Mouse (Mus musculus): Measurements from ENCODE around the gene Hist1h2ah.

Hist1h2ah gene

GRCm38 (mm10) chr13:22008707-22009106 is 26.7 kb downstream of the Hist1h2ah start:
- no peak for DNase-seq (ENCODE audit: low read depth)

- DNase-seq (ENCODE audit: low read depth), result no peak
Observed at GRCm38 (mm10) chr13:22007872-22008271, 27.5 kb downstream of the Hist1h2ah start.

GRCm38 (mm10) chr13:22007121-22007510 is 28.3 kb downstream of the Hist1h2ah start:
- no peak for DNase-seq (ENCODE audit: low read depth)

GRCm38 (mm10) chr13:22006334-22007120 is 28.8 kb downstream of the Hist1h2ah start:
- DNase-seq (ENCODE audit: low read depth), result no peak

DNA sequence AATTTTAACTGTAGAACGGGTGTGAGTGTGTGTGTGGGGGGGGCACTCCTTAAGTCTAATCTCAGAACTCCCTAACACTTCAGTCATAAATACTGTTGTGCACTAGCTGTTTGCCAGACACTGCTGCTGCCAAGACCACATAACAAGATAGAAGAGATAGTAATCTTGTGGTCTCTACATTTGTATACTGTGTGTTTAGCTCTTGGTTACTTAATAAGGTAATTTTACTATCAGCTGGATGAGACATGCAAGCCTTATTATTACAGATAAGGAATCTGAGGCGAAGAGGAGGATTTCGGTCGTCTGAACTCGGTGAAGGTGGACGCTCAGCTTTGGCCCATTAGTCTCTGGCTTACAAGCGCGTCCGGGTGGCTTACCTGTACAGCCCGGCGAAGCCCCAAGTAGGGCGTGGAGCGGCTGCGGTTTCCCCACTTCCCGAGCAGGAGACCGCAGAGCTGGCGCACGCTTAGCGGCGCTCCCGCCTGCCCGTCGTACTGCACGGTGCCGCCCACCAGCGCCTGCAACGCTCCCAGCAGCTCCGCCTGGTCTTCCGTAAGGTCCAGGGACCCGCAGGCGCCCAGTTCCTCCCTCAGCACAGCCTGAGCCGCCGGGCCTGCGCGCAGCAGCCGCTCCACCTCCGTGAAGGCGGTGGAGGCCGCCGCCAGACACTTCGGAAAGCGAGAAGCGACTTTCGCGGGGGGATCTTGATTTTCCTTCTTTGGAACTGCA is 29.6 kb downstream of the Hist1h2ah start:
- no peak for DNase-seq (ENCODE audit: low read depth)

DNA sequence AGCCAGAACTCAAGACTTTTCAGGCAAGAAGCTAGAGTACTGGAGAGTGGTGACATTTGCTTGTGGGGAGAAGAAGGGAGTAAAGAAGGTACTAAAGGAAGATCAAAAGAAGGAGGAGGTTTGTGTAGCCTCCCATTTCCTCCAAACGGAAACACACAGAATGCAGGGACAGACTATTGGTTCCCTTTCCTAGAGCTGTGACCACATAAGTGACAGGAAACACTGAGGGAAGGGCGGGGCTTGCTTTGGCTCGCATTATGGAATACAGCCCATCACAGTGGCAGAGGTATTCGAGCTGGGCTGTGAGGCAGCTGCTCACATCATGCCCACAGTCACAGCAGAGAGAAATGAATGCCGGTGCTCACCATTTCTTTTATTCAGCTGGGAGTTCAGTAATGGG is 33.5 kb downstream of the Hist1h2ah start:
- no peak for DNase-seq (ENCODE audit: low read depth)

DNA sequence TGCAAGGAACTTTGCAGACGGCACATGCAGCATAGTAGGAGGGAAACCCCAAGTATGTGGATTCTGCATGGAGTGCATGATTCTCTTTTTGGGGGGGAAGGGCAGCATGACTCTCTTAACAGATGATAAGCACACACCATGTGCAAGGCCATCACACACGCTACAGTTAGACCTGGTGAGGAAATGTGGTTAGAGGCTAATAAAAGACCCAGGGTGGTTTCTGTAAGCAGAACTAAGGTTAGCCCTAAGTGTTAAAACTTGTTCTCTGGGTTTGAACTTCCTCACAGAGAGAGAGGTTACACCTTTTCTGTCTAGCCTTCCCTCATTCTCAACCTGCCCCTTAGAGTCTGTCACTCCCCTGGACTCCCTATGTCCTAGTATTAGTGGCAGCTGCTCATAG is 34.0 kb downstream of the Hist1h2ah start:
- no peak for DNase-seq (ENCODE audit: low read depth)

- DNase-seq (ENCODE audit: low read depth), result no peak
Observed at GRCm38 (mm10) chr13:21999147-21999546, 36.2 kb downstream of the Hist1h2ah start.

GRCm38 (mm10) chr13:21998412-21998811 is 37.0 kb downstream of the Hist1h2ah start:
- DNase-seq (ENCODE audit: low read depth), result no peak

GRCm38 (mm10) chr13:21997821-21998220 is 37.5 kb downstream of the Hist1h2ah start:
- no peak for DNase-seq (ENCODE audit: low read depth)

DNA sequence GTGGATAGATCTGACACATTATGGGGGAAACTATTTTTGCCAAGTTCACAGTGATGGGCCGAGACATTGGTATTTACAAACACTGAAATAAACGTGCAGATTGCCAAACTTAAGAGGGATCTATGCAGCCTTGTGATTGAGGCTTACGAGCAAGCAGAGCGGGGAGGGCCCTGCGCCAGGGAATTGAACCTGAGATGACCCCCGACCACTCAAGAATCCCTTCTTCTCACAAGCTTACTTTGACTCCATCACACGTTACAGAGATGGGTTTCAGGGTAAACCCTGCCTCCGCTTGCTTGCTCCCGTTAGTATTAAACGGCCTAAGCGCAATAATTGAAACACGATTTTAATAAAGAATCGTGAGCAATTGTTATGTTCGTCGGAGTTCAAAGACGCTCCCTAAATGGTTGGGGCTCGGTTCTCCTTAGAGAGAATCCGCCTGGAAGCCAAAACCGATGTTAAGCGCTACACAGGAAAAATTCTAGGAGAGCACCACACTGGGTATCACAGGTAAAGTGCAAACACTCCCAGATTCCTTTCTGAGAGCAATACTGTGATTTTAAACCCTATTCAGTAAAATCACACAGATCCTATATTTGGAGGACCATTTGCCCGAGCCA is 38.1 kb downstream of the Hist1h2ah start:
- no peak for DNase-seq (ENCODE audit: low read depth)

GRCm38 (mm10) chr13:21996840-21997185 is 38.6 kb downstream of the Hist1h2ah start:
- DNase-seq (ENCODE audit: low read depth), result no peak

DNA sequence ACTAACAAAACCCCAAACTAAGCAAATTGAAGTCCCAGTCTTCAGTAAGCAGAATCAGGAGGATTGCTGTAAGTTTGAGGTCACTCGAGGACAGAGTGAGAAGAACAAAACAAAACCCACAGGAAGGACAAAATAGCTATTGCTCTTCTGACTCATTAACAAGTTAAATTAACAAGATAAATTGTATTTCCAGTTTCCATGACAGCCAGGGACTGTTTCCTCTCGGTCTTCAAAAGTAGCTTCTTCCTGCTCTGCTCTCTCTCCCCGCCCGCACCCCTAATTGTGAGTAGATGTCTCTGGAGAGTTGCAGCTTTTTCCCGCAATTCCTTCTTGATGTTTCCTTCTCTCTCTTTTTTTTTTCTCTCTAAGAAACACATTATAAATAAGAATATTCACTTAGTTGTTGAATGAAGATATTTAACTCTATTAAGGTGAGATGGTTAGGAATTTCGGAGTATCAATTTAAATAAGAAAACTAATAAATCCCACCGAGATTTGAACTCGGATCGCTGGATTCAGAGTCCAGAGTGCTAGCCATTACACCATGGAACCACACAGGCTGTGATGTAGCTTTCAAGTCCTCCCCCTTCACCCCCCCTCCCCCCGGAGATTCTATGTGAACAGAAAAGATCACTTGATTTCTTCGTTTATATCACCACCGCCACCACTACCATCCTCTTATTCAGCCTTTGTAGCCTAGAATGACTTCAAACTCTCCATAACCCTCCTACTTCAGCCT is 39.1 kb downstream of the Hist1h2ah start:
- peak; percentile 59 for DNase-seq (ENCODE audit: low read depth)

DNA sequence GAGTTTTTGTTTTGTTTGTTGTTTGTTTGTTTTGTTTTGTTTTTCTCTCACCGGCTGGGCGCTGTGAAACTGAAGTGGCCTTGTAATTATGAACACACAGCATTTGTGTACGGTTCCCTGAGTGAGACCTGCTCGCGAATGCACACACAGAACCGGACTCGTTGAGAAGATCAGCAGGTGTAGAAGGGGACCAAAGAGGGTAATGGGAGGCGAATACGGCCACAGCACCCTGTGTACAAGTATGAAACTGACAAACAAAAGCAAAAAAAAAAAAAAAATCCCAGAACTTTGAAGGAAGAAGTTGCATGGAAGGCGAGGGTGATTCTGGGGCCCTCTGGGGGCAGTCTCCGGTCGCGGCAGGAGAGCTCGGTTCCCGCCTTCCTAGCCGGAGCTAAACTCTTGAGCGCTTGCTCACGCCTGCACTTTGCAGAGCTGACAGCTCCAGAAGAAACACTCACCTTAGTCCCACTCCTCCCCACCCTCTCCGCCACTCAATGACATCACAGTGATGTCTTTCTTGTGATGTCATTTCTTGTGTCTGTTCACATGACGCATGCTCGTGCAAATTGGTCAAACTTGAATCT is 39.9 kb downstream of the Hist1h2ah start:
- no peak for DNase-seq (ENCODE audit: low read depth)

- no peak for DNase-seq (ENCODE audit: low read depth)
Observed at GRCm38 (mm10) chr13:21994896-21995295, 40.5 kb downstream of the Hist1h2ah start.

DNA sequence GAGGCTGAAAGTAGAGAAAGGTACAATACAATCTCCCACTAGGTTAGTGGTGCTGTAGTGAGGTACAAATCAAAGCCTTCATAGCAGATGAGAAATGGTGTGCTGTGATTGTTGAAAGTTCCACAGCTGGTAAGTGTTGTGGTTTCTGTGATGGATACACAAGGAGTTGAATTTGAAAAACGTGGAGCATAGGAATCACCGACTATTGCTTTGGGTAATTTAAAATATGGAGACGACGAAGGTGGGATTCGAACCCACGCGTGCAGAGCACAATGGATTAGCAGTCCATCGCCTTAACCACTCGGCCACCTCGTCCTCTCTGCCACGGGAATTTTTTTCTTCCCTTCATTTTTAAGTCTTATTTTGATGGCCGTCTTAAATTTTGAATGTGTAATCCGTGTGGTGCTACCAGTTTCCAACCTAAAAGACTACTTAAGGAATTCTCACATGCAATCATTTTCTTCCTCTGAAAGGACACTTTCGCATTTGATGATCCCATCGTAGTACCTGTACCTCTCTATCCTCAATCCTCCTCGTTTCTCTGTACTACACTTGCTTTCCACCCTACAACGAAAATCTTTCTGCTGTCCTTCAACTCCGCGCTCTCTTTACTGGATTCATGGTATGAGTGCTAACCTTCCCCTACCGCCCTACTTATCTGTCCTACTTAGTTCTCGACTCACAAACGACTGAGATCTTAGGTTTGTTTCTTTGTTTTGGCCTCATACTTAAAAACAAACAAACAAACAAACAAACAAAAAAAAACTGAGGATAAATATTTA is 41.2 kb downstream of the Hist1h2ah start:
- no peak for DNase-seq (ENCODE audit: low read depth)

- no peak for DNase-seq (ENCODE audit: low read depth)
Observed at GRCm38 (mm10) chr13:21992550-21992949, 42.8 kb downstream of the Hist1h2ah start.

Data from c-Kit-positive CD71-positive TER-119-negative erythroid progenitor cells, embryonic 14.5 days (primary cell).